Mouse (Mus musculus): ENCODE data around the gene Gm38431. TPM values are rescaled to one million over a fixed set of nuclear protein-coding genes. Genes with fewer than 3 reads are reported as not detected.
"Not testable (repeated sequence)": the region's sequence is repeated elsewhere in the genome, so short reads cannot be mapped to it uniquely, and the experiment has no call there.

Gm38431 gene
- total and polyA plus RNA-seq, 2 experiments from 2014 or later = 0.43 to 0.44 TPM

- ATAC-seq = peak; percentile 2; the same call in 1 of the 2 replicates
- H3K9me3 ChIP-seq (ENCODE audit: low read length) = no peaks in the 10 kb centered on the region
- no peaks in the 10 kb centered on the region for H3K27me3 ChIP-seq (ENCODE audit: insufficient read depth, low read length)
- DNase-seq = no peak
- H3K4me3 ChIP-seq (ENCODE audit: low read depth, low read length) = peak overlapping the region; percentile 84
- peak overlapping the region; percentile 97 for H3K4me2 ChIP-seq (ENCODE audit: low read depth)
- peaks cover 7% of the 10 kb centered on the region; the same call in 1 of the 2 replicates for H3K4me1 ChIP-seq (ENCODE audit: insufficient read depth)
- WGBS = 14% methylated on average over 4 of the region's 4 CpGs
- H3K36me3 ChIP-seq (ENCODE audit: insufficient read depth) = peaks cover 37% of the 10 kb centered on the region
- no peak for TF ChIP-seq CTCF (IDR thresholded peaks at IDR 0.05; ENCODE audit: low read depth)
- peak overlapping the region; percentile 77 for H3K9ac ChIP-seq
- no peak overlapping the region for H3K27ac ChIP-seq (ENCODE audit: low read depth, low read length)
Measured at GRCm38 (mm10) chr9:21072641-21073040, 19.2 kb downstream of the Gm38431 start.

GRCm38 (mm10) chr9:21067006-21067684 is 24.7 kb downstream of the Gm38431 start, which contains the start of gene Zglp1:
Gene Zglp1 (minus strand): TSS chr9:21067093.
- Histone ChIP-seq H3K27me3 (ENCODE audit: insufficient read depth, low read length) (no peaks in the 10 kb centered on the region), H3K36me3 (ENCODE audit: insufficient read depth) (peaks cover 43% of the 10 kb centered on the region), H3K4me3 (ENCODE audit: low read depth, low read length) (no peak within 1 kb of the TSS), H3K9ac (no peak within 1 kb of the TSS), H3K4me1 (ENCODE audit: insufficient read depth) (0 out of 2 replicates have a peak, but pooled peaks cover under 1% of the 10 kb centered on the region), H3K4me2 (ENCODE audit: low read depth) (no peak within 1 kb of the TSS), H3K27ac (ENCODE audit: low read depth, low read length) (no peak within 1 kb of the TSS), H3K9me3 (ENCODE audit: low read length) (no peaks in the 10 kb centered on the region)
- no peak for TF ChIP-seq CTCF (IDR thresholded peaks at IDR 0.05; ENCODE audit: low read depth)
- ATAC-seq (no peak), DNase-seq (no peak)
- WGBS = 87% methylated on average over 27 of the region's 27 CpGs

- peaks cover 31% of the 10 kb centered on the region for H3K36me3 ChIP-seq (ENCODE audit: insufficient read depth)
- no peaks in the 10 kb centered on the region for H3K4me1 ChIP-seq (ENCODE audit: insufficient read depth)
- H3K9ac ChIP-seq = no peak overlapping the region
- no peak overlapping the region for H3K4me3 ChIP-seq (ENCODE audit: low read depth, low read length)
- H3K9me3 ChIP-seq (ENCODE audit: low read length) = no peaks in the 10 kb centered on the region
- no peaks in the 10 kb centered on the region for H3K27me3 ChIP-seq (ENCODE audit: insufficient read depth, low read length)
- DNase-seq (no peak), ATAC-seq (no peak; the same call in 1 of the 2 replicates)
- no peak for TF ChIP-seq CTCF (IDR thresholded peaks at IDR 0.05; ENCODE audit: low read depth)
- H3K27ac ChIP-seq (ENCODE audit: low read depth, low read length) = no peak overlapping the region
- H3K4me2 ChIP-seq (ENCODE audit: low read depth) = no peak overlapping the region
- WGBS = 84% methylated on average over 2 of the region's 2 CpGs
Measured at GRCm38 (mm10) chr9:21062928-21063327, 28.9 kb downstream of the Gm38431 start.

DNA sequence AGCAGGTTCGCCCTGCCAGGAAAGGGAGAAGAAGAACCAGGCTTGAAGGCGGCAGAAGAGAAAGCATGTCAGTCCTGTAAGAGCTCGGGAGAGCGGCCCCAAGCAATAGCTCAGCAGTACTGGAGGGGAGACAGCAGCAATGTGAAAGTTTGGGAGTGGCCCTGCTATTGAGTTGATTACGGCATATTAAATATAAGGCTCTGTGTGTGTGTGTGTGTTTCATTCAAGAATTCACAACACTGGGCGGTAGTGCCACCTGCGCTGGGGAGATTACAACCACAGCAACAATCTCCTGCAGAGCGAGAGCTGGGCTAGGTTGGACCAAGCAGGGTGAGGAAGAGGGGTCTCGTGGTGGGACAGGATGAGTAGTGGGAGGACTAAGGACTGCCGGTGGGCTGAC is 40.2 kb downstream of the Gm38431 start:
- WGBS = 70% methylated on average over 10 of the region's 10 CpGs
- H3K27me3 ChIP-seq (ENCODE audit: insufficient read depth, low read length) = no peaks in the 10 kb centered on the region
- H3K36me3 ChIP-seq (ENCODE audit: insufficient read depth) = no peaks in the 10 kb centered on the region
- no peaks in the 10 kb centered on the region for H3K9me3 ChIP-seq (ENCODE audit: low read length)
- H3K4me1 ChIP-seq (ENCODE audit: insufficient read depth) = no peaks in the 10 kb centered on the region
- H3K27ac ChIP-seq (ENCODE audit: low read depth, low read length) = no peak overlapping the region
- H3K4me2 ChIP-seq (ENCODE audit: low read depth) = no peak overlapping the region
- no peak overlapping the region for H3K4me3 ChIP-seq (ENCODE audit: low read depth, low read length)
- no peak overlapping the region for H3K9ac ChIP-seq
- TF ChIP-seq CTCF (IDR thresholded peaks at IDR 0.05; ENCODE audit: low read depth) = no peak
- no peak for ATAC-seq
- no peak for DNase-seq

DNA sequence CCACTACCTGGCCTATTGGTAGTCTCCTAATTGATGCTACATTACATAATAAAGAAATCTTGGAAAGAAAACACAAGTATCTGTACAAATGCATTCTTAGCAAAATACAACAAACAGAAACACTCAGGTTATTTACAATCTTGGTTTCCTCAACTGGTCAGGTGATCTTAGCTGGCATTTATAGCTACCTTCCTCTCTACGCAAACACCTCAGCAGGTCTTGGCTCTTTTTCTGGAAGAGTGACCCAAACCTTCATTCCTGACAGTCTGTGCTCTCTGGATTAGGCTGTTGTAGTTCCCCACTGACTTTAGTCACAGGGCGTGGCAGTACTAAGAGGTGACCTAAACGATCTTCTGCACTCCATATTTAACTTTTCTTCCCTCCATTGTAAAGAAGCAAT is 46.6 kb downstream of the Gm38431 start:
- DNase-seq (no peak), ATAC-seq (no peak)
- no peaks in the 10 kb centered on the region for H3K27me3 ChIP-seq (ENCODE audit: insufficient read depth, low read length)
- no peak overlapping the region for H3K27ac ChIP-seq (ENCODE audit: low read depth, low read length)
- no peak for TF ChIP-seq CTCF (IDR thresholded peaks at IDR 0.05; ENCODE audit: low read depth)
- 93% methylated on average over 3 of the region's 3 CpGs for WGBS
- no peak overlapping the region for H3K9ac ChIP-seq
- no peak overlapping the region for H3K4me2 ChIP-seq (ENCODE audit: low read depth)
- H3K36me3 ChIP-seq (ENCODE audit: insufficient read depth) = no peaks in the 10 kb centered on the region
- no peak overlapping the region for H3K4me3 ChIP-seq (ENCODE audit: low read depth, low read length)
- no peaks in the 10 kb centered on the region for H3K4me1 ChIP-seq (ENCODE audit: insufficient read depth)
- H3K9me3 ChIP-seq (ENCODE audit: low read length) = no peaks in the 10 kb centered on the region

DNA sequence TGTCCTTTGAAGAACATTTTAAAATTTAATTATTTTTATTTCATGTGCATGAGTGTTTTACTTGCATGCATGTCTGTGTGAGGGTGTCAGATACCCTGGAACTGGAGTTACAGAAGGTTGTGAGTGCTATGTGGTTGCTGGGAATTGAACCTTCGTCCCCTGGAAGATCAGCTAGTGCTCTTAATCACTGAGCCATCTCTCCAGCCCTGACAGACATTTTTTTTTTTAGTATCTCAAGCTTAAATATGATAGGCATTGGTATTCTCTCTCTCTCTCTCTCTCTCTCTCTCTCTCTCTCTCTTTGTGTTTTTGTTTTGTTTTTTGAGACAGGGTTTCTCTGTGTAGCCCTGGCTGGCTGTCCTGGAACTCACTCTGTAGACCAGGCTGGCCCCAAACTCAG is 47.0 kb downstream of the Gm38431 start:
- 56% methylated on average over 1 of the region's 1 CpGs for WGBS
- ATAC-seq; H3K4me1 ChIP-seq (ENCODE audit: insufficient read depth); H3K4me2 ChIP-seq (ENCODE audit: low read depth); DNase-seq; H3K9me3 ChIP-seq (ENCODE audit: low read length); H3K4me3 ChIP-seq (ENCODE audit: low read depth, low read length); H3K36me3 ChIP-seq (ENCODE audit: insufficient read depth); H3K9ac ChIP-seq; H3K27me3 ChIP-seq (ENCODE audit: insufficient read depth, low read length); H3K27ac ChIP-seq (ENCODE audit: low read depth, low read length): not testable (repeated sequence)

GRCm38 (mm10) chr9:21043563-21043962 is 48.2 kb downstream of the Gm38431 start:
- no peak overlapping the region for H3K4me2 ChIP-seq (ENCODE audit: low read depth)
- WGBS = 93% methylated on average over 4 of the region's 4 CpGs

More at GRCm38 (mm10) chr9:21043563-21043962, 48.2 kb downstream of the Gm38431 start:
- DNase-seq (no peak), ATAC-seq (no peak)
- Histone ChIP-seq H3K27me3 (ENCODE audit: insufficient read depth, low read length) (peaks cover 4% of the 10 kb centered on the region; the same call in 1 of the 2 replicates), H3K9ac (no peak overlapping the region), H3K27ac (ENCODE audit: low read depth, low read length) (no peak overlapping the region), H3K4me3 (ENCODE audit: low read depth, low read length) (no peak overlapping the region), H3K9me3 (ENCODE audit: low read length) (no peaks in the 10 kb centered on the region), H3K36me3 (ENCODE audit: insufficient read depth) (no peaks in the 10 kb centered on the region), H3K4me1 (ENCODE audit: insufficient read depth) (no peaks in the 10 kb centered on the region)
- no peak for TF ChIP-seq CTCF (IDR thresholded peaks at IDR 0.05; ENCODE audit: low read depth)

Data from forebrain, postnatal 0 days (tissue).